ENCODE assay signal across 9 mouse cellular contexts in the genomic region with DNA sequence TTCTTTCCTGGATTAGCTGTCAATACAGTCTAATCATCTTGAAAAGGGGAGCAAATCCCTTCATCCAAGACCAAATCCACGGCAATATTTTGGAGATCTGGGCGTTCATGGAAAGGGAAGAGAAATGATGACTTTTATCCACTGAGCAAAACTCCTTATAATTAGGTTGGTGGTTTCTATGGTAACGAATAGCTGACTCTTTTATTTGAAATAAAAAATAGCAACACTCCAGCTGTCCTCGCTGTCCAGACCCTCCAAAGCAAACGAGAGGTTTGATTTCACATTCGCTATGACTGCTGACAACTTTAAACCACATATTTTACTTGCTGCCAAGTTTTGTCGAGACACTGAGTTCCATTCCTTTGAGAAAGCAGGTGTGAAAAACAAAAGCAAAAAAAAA.
"Had no signal": no experiment of that assay in that cellular context is flagged by ENCODE, and none has a peak within 500 bp of the region (broad histone marks: within the 10 kb centered on the region; RNA-seq: fewer than 3 reads in every experiment).

No protein-coding gene starts in this region.

- H3K4me1 ChIP-seq: limb, embryonic 15.5 days; liver, embryonic 12.5 days; midbrain, embryonic 12.5 days; neural tube, embryonic 12.5 days had no signal

- ATAC-seq: liver, embryonic 12.5 days had no signal

- H3K4me3 ChIP-seq: limb, embryonic 15.5 days; liver, embryonic 12.5 days; midbrain, embryonic 12.5 days; myocyte; neural tube, embryonic 12.5 days had no signal

- H3K27me3 ChIP-seq: limb, embryonic 15.5 days; liver, embryonic 12.5 days; midbrain, embryonic 12.5 days; neural tube, embryonic 12.5 days had no signal

- DNase-seq: kidney, adult 18-20 months; kidney, postnatal 14 days; thymus, adult 2 months; thymus, postnatal 25 days had no signal

- H3K27ac ChIP-seq: limb, embryonic 15.5 days; liver, embryonic 12.5 days; midbrain, embryonic 12.5 days; neural tube, embryonic 12.5 days had no signal

- H3K9ac ChIP-seq: limb, embryonic 15.5 days; liver, embryonic 12.5 days; midbrain, embryonic 12.5 days; neural tube, embryonic 12.5 days had no signal

- H3K4me2 ChIP-seq: limb, embryonic 15.5 days; liver, embryonic 12.5 days; midbrain, embryonic 12.5 days; neural tube, embryonic 12.5 days had no signal

- H3K9me3 ChIP-seq: limb, embryonic 15.5 days; liver, embryonic 12.5 days; midbrain, embryonic 12.5 days; neural tube, embryonic 12.5 days had no signal

- H3K36me3 ChIP-seq: limb, embryonic 15.5 days; liver, embryonic 12.5 days; midbrain, embryonic 12.5 days; neural tube, embryonic 12.5 days had no signal
